Mouse (Mus musculus): ENCODE data around the gene Spats2l. TPM values are rescaled to one million over a fixed set of nuclear protein-coding genes. Genes with fewer than 3 reads are reported as not detected.

Gene Spats2l
- polyA plus RNA-seq, 1 experiment from 2014 or later: 78.7 TPM

GRCm38 (mm10) chr1:57857799-57858198 lies 83.8 kb downstream of the Spats2l start:
- Histone ChIP-seq H3K36me3 (no peaks in the 10 kb centered on the region), H3K9me3 (replicated peaks) (no peaks in the 10 kb centered on the region), H3K27me3 (replicated peaks) (no peaks in the 10 kb centered on the region), H3K4me1 (peaks cover 4% of the 10 kb centered on the region; the same call in 1 of the 2 replicates), H3K27ac (replicated peaks) (no peak overlapping the region), H3K9ac (replicated peaks) (no peak overlapping the region), H3K4me3 (replicated peaks) (no peak overlapping the region), H3K4me2 (no peak overlapping the region)
- 21% methylated on average over 5 of the region's 5 CpGs for WGBS
- ATAC-seq (ENCODE audit: low FRiP score): no peak

- Histone ChIP-seq H3K27me3 (replicated peaks) (no peaks in the 10 kb centered on the region), H3K9me3 (replicated peaks) (no peaks in the 10 kb centered on the region), H3K4me1 (peaks cover 4% of the 10 kb centered on the region; the same call in 1 of the 2 replicates), H3K9ac (replicated peaks) (no peak overlapping the region), H3K4me3 (replicated peaks) (no peak overlapping the region), H3K27ac (replicated peaks) (no peak overlapping the region), H3K4me2 (no peak overlapping the region), H3K36me3 (no peaks in the 10 kb centered on the region)
- ATAC-seq (ENCODE audit: low FRiP score): peak; percentile 73
- WGBS: 17% methylated on average over 4 of the region's 4 CpGs
Observed at GRCm38 (mm10) chr1:57862024-57862423, 88.1 kb downstream of the Spats2l start.

GRCm38 (mm10) chr1:57868651-57869050 lies 94.7 kb downstream of the Spats2l start:
- no peak overlapping the region for H3K4me3 ChIP-seq (replicated peaks)
- H3K36me3 ChIP-seq: no peaks in the 10 kb centered on the region
- no peaks in the 10 kb centered on the region for H3K9me3 ChIP-seq (replicated peaks)
- no peak overlapping the region for H3K9ac ChIP-seq (replicated peaks)
- H3K4me2 ChIP-seq: no peak overlapping the region
- peak; percentile 29; the same call in 1 of the 2 replicates for ATAC-seq (ENCODE audit: low FRiP score)
- H3K27ac ChIP-seq (replicated peaks): no peak overlapping the region
- H3K4me1 ChIP-seq: peaks cover 18% of the 10 kb centered on the region
- no peaks in the 10 kb centered on the region for H3K27me3 ChIP-seq (replicated peaks)
- WGBS: 67% methylated on average over 13 of the region's 13 CpGs

- H3K36me3 ChIP-seq: no peaks in the 10 kb centered on the region
- H3K4me1 ChIP-seq: peaks cover 27% of the 10 kb centered on the region
- no peaks in the 10 kb centered on the region for H3K9me3 ChIP-seq (replicated peaks)
- H3K27me3 ChIP-seq (replicated peaks): no peaks in the 10 kb centered on the region
- WGBS: 21% methylated on average over 3 of the region's 3 CpGs
- H3K9ac ChIP-seq (replicated peaks): no peak overlapping the region
- no peak overlapping the region for H3K27ac ChIP-seq (replicated peaks)
- no peak overlapping the region for H3K4me2 ChIP-seq
- H3K4me3 ChIP-seq (replicated peaks): no peak overlapping the region
- ATAC-seq (ENCODE audit: low FRiP score): no peak
Observed at GRCm38 (mm10) chr1:57872006-57872405, 98.0 kb downstream of the Spats2l start.

- Histone ChIP-seq H3K4me3 (replicated peaks) (no peak overlapping the region), H3K27me3 (replicated peaks) (no peaks in the 10 kb centered on the region), H3K36me3 (no peaks in the 10 kb centered on the region), H3K27ac (replicated peaks) (no peak overlapping the region), H3K9ac (replicated peaks) (no peak overlapping the region), H3K4me1 (peaks cover 21% of the 10 kb centered on the region), H3K4me2 (no peak overlapping the region), H3K9me3 (replicated peaks) (no peaks in the 10 kb centered on the region)
- no peak for ATAC-seq (ENCODE audit: low FRiP score)
- 82% methylated on average over 7 of the region's 7 CpGs for WGBS
Observed at GRCm38 (mm10) chr1:57873996-57874395, 100.0 kb downstream of the Spats2l start.

- WGBS: 52% methylated on average over 6 of the region's 6 CpGs
- H3K4me1 ChIP-seq: peaks cover 19% of the 10 kb centered on the region
Observed at GRCm38 (mm10) chr1:57875109-57875508, 101.1 kb downstream of the Spats2l start.

GRCm38 (mm10) chr1:57875512-57875911 lies 101.5 kb downstream of the Spats2l start:
- WGBS: 26% methylated on average over 7 of the region's 7 CpGs
- H3K9me3 ChIP-seq (replicated peaks): no peaks in the 10 kb centered on the region
- H3K4me3 ChIP-seq (replicated peaks): no peak overlapping the region
- no peak overlapping the region for H3K9ac ChIP-seq (replicated peaks)
- peak overlapping the region; percentile 62 for H3K27ac ChIP-seq (replicated peaks)
- H3K27me3 ChIP-seq (replicated peaks): no peaks in the 10 kb centered on the region
- H3K4me1 ChIP-seq: peaks cover 19% of the 10 kb centered on the region
- no peaks in the 10 kb centered on the region for H3K36me3 ChIP-seq
- peak; percentile 74 for ATAC-seq (ENCODE audit: low FRiP score)
- H3K4me2 ChIP-seq: 0 out of 2 replicates have a peak overlapping the region, but pooled peaks have one; percentile 0

More at GRCm38 (mm10) chr1:57875109-57875508, 101.1 kb downstream of the Spats2l start:
- Histone ChIP-seq H3K36me3 (no peaks in the 10 kb centered on the region), H3K4me3 (replicated peaks) (no peak overlapping the region), H3K9me3 (replicated peaks) (no peaks in the 10 kb centered on the region), H3K27me3 (replicated peaks) (no peaks in the 10 kb centered on the region), H3K4me2 (no peak overlapping the region), H3K27ac (replicated peaks) (peak overlapping the region; percentile 62), H3K9ac (replicated peaks) (no peak overlapping the region)
- peak; percentile 58 for ATAC-seq (ENCODE audit: low FRiP score)

- H3K27ac ChIP-seq (replicated peaks): no peak overlapping the region
- no peaks in the 10 kb centered on the region for H3K9me3 ChIP-seq (replicated peaks)
- H3K9ac ChIP-seq (replicated peaks): no peak overlapping the region
- H3K4me3 ChIP-seq (replicated peaks): no peak overlapping the region
- H3K27me3 ChIP-seq (replicated peaks): no peaks in the 10 kb centered on the region
- H3K4me2 ChIP-seq: no peak overlapping the region
- peaks cover 9% of the 10 kb centered on the region for H3K4me1 ChIP-seq
- WGBS: 93% methylated on average over 6 of the region's 6 CpGs
- H3K36me3 ChIP-seq: no peaks in the 10 kb centered on the region
- ATAC-seq (ENCODE audit: low FRiP score): no peak
Observed at GRCm38 (mm10) chr1:57878957-57879356, 105.0 kb downstream of the Spats2l start.

GRCm38 (mm10) chr1:57884867-57885266 lies 110.9 kb downstream of the Spats2l start:
- 65% methylated on average over 2 of the region's 2 CpGs for WGBS
- no peak for ATAC-seq (ENCODE audit: low FRiP score)

GRCm38 (mm10) chr1:57889803-57890202 lies 115.8 kb downstream of the Spats2l start:
- H3K9ac ChIP-seq (replicated peaks): no peak overlapping the region
- no peak overlapping the region for H3K4me2 ChIP-seq
- ATAC-seq (ENCODE audit: low FRiP score): no peak
- no peaks in the 10 kb centered on the region for H3K9me3 ChIP-seq (replicated peaks)
- H3K36me3 ChIP-seq: peaks cover 2% of the 10 kb centered on the region; the same call in 1 of the 2 replicates
- no peaks in the 10 kb centered on the region for H3K27me3 ChIP-seq (replicated peaks)
- no peak overlapping the region for H3K27ac ChIP-seq (replicated peaks)
- no peak overlapping the region for H3K4me3 ChIP-seq (replicated peaks)
- H3K4me1 ChIP-seq: 0 out of 2 replicates have a peak, but pooled peaks cover 4% of the 10 kb centered on the region
- WGBS: 41% methylated on average over 5 of the region's 5 CpGs

More at GRCm38 (mm10) chr1:57884867-57885266, 110.9 kb downstream of the Spats2l start:
- Histone ChIP-seq H3K4me1 (0 out of 2 replicates have a peak, but pooled peaks cover 3% of the 10 kb centered on the region), H3K27ac (replicated peaks) (no peak overlapping the region), H3K9ac (replicated peaks) (no peak overlapping the region), H3K4me3 (replicated peaks) (no peak overlapping the region), H3K4me2 (no peak overlapping the region), H3K36me3 (peaks cover 2% of the 10 kb centered on the region; the same call in 1 of the 2 replicates), H3K9me3 (replicated peaks) (no peaks in the 10 kb centered on the region), H3K27me3 (replicated peaks) (no peaks in the 10 kb centered on the region)

- no peak for ATAC-seq (ENCODE audit: low FRiP score)
- Histone ChIP-seq H3K9me3 (replicated peaks) (no peaks in the 10 kb centered on the region), H3K4me1 (0 out of 2 replicates have a peak, but pooled peaks cover 4% of the 10 kb centered on the region), H3K4me2 (no peak overlapping the region), H3K4me3 (replicated peaks) (no peak overlapping the region), H3K36me3 (peaks cover 2% of the 10 kb centered on the region; the same call in 1 of the 2 replicates), H3K27ac (replicated peaks) (no peak overlapping the region), H3K9ac (replicated peaks) (no peak overlapping the region), H3K27me3 (replicated peaks) (no peaks in the 10 kb centered on the region)
- WGBS: 16% methylated on average over 5 of the region's 5 CpGs
Observed at GRCm38 (mm10) chr1:57890259-57890902, 116.4 kb downstream of the Spats2l start.

- H3K9me3 ChIP-seq (replicated peaks): no peaks in the 10 kb centered on the region
- H3K4me1 ChIP-seq: 0 out of 2 replicates have a peak, but pooled peaks cover 4% of the 10 kb centered on the region
- no peaks in the 10 kb centered on the region for H3K27me3 ChIP-seq (replicated peaks)
- no peak overlapping the region for H3K27ac ChIP-seq (replicated peaks)
- H3K36me3 ChIP-seq: peaks cover 2% of the 10 kb centered on the region; the same call in 1 of the 2 replicates
- H3K4me3 ChIP-seq (replicated peaks): no peak overlapping the region
- ATAC-seq (ENCODE audit: low FRiP score): no peak
- 77% methylated on average over 8 of the region's 8 CpGs for WGBS
- no peak overlapping the region for H3K9ac ChIP-seq (replicated peaks)
- no peak overlapping the region for H3K4me2 ChIP-seq
Observed at GRCm38 (mm10) chr1:57890903-57891267, 116.9 kb downstream of the Spats2l start.
